Comparison of ENCODE assay signal across 11 mouse cellular contexts in genomic region chr9:78046755-78047154, GRCm38 (mm10). TPM values are rescaled to one million over a fixed set of nuclear protein-coding genes. Genes with fewer than 3 reads are reported as not detected.
DNase-seq lines count a peak whose midpoint lies in the region; ATAC-seq and TF ChIP-seq lines count a peak whose summit lies in the region.
"Had no signal": no experiment of that assay in that cellular context is flagged by ENCODE, and none has a peak within 500 bp of the region (broad histone marks: within the 10 kb centered on the region; RNA-seq: fewer than 3 reads in every experiment).

No protein-coding gene starts in this region.

- H3K4me1 ChIP-seq in E14TG2a.4 (replicated peaks; ENCODE audit: low read depth, low read length), result peaks cover 68% of the 10 kb centered on the region
- peaks cover 13% of the 10 kb centered on the region for H3K4me1 ChIP-seq in heart, embryonic 15.5 days (replicated peaks)
- peaks cover 3% of the 10 kb centered on the region for H3K4me1 ChIP-seq in lung, embryonic 16.5 days (replicated peaks; ENCODE audit: control insufficient read depth, insufficient read depth, low read length)

- no peaks in the 10 kb centered on the region for H3K36me3 ChIP-seq in E14TG2a.4 (ENCODE audit: insufficient read depth, low read length)
- H3K36me3 ChIP-seq in heart, embryonic 15.5 days, result no peaks in the 10 kb centered on the region
- no peaks in the 10 kb centered on the region for H3K36me3 ChIP-seq in lung, embryonic 16.5 days (ENCODE audit: control insufficient read depth, insufficient read depth, low read length)
- H3K36me3 ChIP-seq: hindbrain, embryonic 10.5 days; midbrain, embryonic 10.5 days had no signal

- 28% methylated on average over 20 of the region's 20 CpGs for WGBS in heart, embryonic 15.5 days
- WGBS in lung, embryonic 16.5 days, result 47% methylated on average over 20 of the region's 20 CpGs

- H3K27me3 ChIP-seq in E14TG2a.4 (ENCODE audit: insufficient read depth, low read length), result peaks cover 17% of the 10 kb centered on the region
- no peaks in the 10 kb centered on the region for H3K27me3 ChIP-seq in heart, embryonic 15.5 days
- H3K27me3 ChIP-seq in lung, embryonic 16.5 days (ENCODE audit: control insufficient read depth, insufficient read depth, low read depth, low read length), result no peaks in the 10 kb centered on the region

- no peak overlapping the region for H3K9ac ChIP-seq in heart, embryonic 15.5 days
- no peak overlapping the region for H3K9ac ChIP-seq in lung, embryonic 16.5 days (ENCODE audit: low read length)

- ATAC-seq in heart, embryonic 15.5 days (replicated peaks; ENCODE audit: insufficient number of reproducible peaks, insufficient read depth, low FRiP score, low read depth), result no peak
- no peak; the same call in 1 of the 2 replicates for ATAC-seq in lung, embryonic 16.5 days (ENCODE audit: low read depth)

- 0 out of 2 replicates have a peak, but pooled peaks have one; percentile 10 for TF ChIP-seq CTCF in E14TG2a.4 (conservative IDR thresholded peaks at IDR 0.05; ENCODE audit: low read length)

- no peak overlapping the region for H3K27ac ChIP-seq in heart, embryonic 15.5 days
- no peak overlapping the region for H3K27ac ChIP-seq in lung, embryonic 16.5 days (ENCODE audit: low read length)
- H3K27ac ChIP-seq: midbrain, embryonic 10.5 days had no signal

- H3K9me3 ChIP-seq in E14TG2a.4 (ENCODE audit: low read length), result no peaks in the 10 kb centered on the region
- H3K9me3 ChIP-seq in heart, embryonic 15.5 days (replicated peaks), result no peaks in the 10 kb centered on the region
- H3K9me3 ChIP-seq in lung, embryonic 16.5 days (ENCODE audit: control insufficient read depth, low read length), result no peaks in the 10 kb centered on the region
- H3K9me3 ChIP-seq: hindbrain, embryonic 10.5 days; midbrain, embryonic 10.5 days had no signal

- peak overlapping the region; percentile 57 for H3K4me3 ChIP-seq in E14TG2a.4 (replicated peaks; ENCODE audit: low read length)
- peak overlapping the region; percentile 24 for H3K4me3 ChIP-seq in heart, embryonic 15.5 days
- 0 out of 2 replicates have a peak overlapping the region, but pooled peaks have one; percentile 2 for H3K4me3 ChIP-seq in lung, embryonic 16.5 days (ENCODE audit: low read length)
- H3K4me3 ChIP-seq: hindbrain, embryonic 10.5 days; midbrain, embryonic 10.5 days had no signal

- H3K4me2 ChIP-seq in heart, embryonic 15.5 days, result peak overlapping the region; percentile 44
- 0 out of 2 replicates have a peak overlapping the region, but pooled peaks have one; percentile 1 for H3K4me2 ChIP-seq in lung, embryonic 16.5 days (ENCODE audit: low read depth, low read length)

- DNase-seq in embryo, embryonic 10 days (ENCODE audit: low spot score), result peak; percentile 26
- DNase-seq in embryo, embryonic 11 days, result no peak
- DNase-seq in neural tube, embryonic 10.5 days (ENCODE audit: extremely low spot score, low spot score), result no peak
- no peak for DNase-seq in adrenal gland, postnatal 4 days (ENCODE audit: low spot score in 2 of 2)
- DNase-seq in cerebellum, adult 11-12 months, result no peak

RNA-seq across cellular contexts. Expression of gene Gcm1, which starts 5.0 kb away (rescaled TPM):
- polyA plus RNA-seq in heart, embryonic 15.5 days (2015; fragmentation: Nextera tagmentation; extraction: Ambion mirVana), result 0.09 TPM in 1 of 2 replicates, not detected in the other
- polyA plus RNA-seq in lung, embryonic 16.5 days (2015; fragmentation: Nextera tagmentation; extraction: Ambion mirVana), result 0.39 and 0.41 TPM in 2 replicates
- total RNA-seq in adrenal gland, postnatal 4 days (2021), result not detected
- polyA plus RNA-seq: C2C12; midbrain, embryonic 10.5 days had no signal

Comparison
In these comparisons a context has a peak if more than half of its experiments do, and no peak if none do; other contexts are left out.
1. H3K4me3 ChIP-seq: peak in every context shown above with its lines; median percentile 57 in E14TG2a.4; 24 in heart, embryonic 15.5 days; 2 in lung, embryonic 16.5 days.